ENCODE assay signal across 10 mouse cellular contexts in the genomic region with DNA sequence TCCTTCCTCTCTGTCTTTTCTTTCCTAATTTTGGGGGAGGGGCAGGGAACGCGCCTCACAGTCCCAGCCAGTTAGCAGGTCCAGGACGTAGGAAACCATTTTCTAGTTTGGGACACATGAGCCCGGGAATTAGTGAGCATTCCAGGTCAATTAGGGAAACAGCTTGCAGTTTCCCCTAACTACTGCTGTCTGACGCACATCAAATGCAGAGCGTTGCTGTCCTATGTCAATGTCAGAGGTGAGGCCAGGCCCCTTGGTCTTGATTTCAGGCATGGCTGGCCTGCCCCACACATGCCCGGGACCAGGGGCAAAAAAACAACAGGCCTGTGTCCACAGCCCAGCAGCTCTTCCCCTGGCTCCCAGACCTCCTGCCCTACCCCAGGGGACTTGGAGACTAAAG. TPM values are rescaled to one million over a fixed set of nuclear protein-coding genes. Genes with fewer than 3 reads are reported as not detected.
A peak's percentile ranks its signal among the peaks of the same experiment; 100 is the strongest.
DNase-seq lines count a peak whose midpoint lies in the region; ATAC-seq lines count a peak whose summit lies in the region.
"Had no signal": no experiment of that assay in that cellular context is flagged by ENCODE, and none has a peak within 500 bp of the region (broad histone marks: within the 10 kb centered on the region; RNA-seq: fewer than 3 reads in every experiment).

No protein-coding gene starts in this region.

- peak overlapping the region; percentile 52; the same call in 1 of the 2 replicates for H3K4me2 ChIP-seq in heart, embryonic 14.5 days (ENCODE audit: low read length)
- no peak overlapping the region for H3K4me2 ChIP-seq in lung, embryonic 16.5 days (ENCODE audit: low read depth, low read length)
- peak overlapping the region; percentile 29; the same call in 1 of the 2 replicates for H3K4me2 ChIP-seq in liver, embryonic 15.5 days
- H3K4me2 ChIP-seq in intestine, embryonic 16.5 days (ENCODE audit: low read depth, low read length): no peak overlapping the region
- H3K4me2 ChIP-seq: forebrain, embryonic 13.5 days had no signal

- peak overlapping the region; percentile 81 to 88 for H3K27ac ChIP-seq in heart, embryonic 14.5 days (replicated peaks in 1 of 2; ENCODE audit: control insufficient read depth in 1 of 2, insufficient read depth in 1 of 2, low read depth in 2 of 2, low read length in 2 of 2)
- H3K27ac ChIP-seq in lung, embryonic 16.5 days (ENCODE audit: low read length): no peak overlapping the region
- no peak overlapping the region for H3K27ac ChIP-seq in liver, embryonic 15.5 days (replicated peaks)
- no peak overlapping the region for H3K27ac ChIP-seq in intestine, embryonic 16.5 days (ENCODE audit: low read length)
- H3K27ac ChIP-seq: forebrain, embryonic 13.5 days had no signal

- H3K36me3 ChIP-seq in heart, embryonic 14.5 days (ENCODE audit: control insufficient read depth, insufficient read depth, low read length): no peaks in the 10 kb centered on the region
- H3K36me3 ChIP-seq in lung, embryonic 16.5 days (ENCODE audit: control insufficient read depth, insufficient read depth, low read length): no peaks in the 10 kb centered on the region
- H3K36me3 ChIP-seq in liver, embryonic 15.5 days (replicated peaks): no peaks in the 10 kb centered on the region
- H3K36me3 ChIP-seq in intestine, embryonic 16.5 days (ENCODE audit: control insufficient read depth, insufficient read depth, low read length): no peaks in the 10 kb centered on the region

- intact Hi-C loops in heart, postnatal 14 days (cut with DNase I): no loop called here

- no peak for DNase-seq in heart, postnatal 14 days
- DNase-seq in lung, postnatal 4 days: no peak
- DNase-seq in embryo, embryonic 9.5 days (ENCODE audit: extremely low spot score): peak; percentile 40
- DNase-seq: gastrocnemius, postnatal 10 days had no signal

- no peak overlapping the region for H3K4me3 ChIP-seq in heart, embryonic 14.5 days (ENCODE audit: control insufficient read depth in 1 of 2, insufficient read depth in 1 of 2, low read depth in 1 of 2, low read length in 2 of 2)
- H3K4me3 ChIP-seq in lung, embryonic 16.5 days (ENCODE audit: low read length): no peak overlapping the region
- H3K4me3 ChIP-seq in liver, embryonic 15.5 days (replicated peaks): no peak overlapping the region
- H3K4me3 ChIP-seq in intestine, embryonic 16.5 days (ENCODE audit: low read length): no peak overlapping the region
- H3K4me3 ChIP-seq: forebrain, embryonic 13.5 days had no signal

- WGBS in heart, embryonic 14.5 days: 23% methylated on average over 7 of the region's 7 CpGs
- 46% methylated on average over 7 of the region's 7 CpGs for WGBS in lung, embryonic 16.5 days
- 43% methylated on average over 7 of the region's 7 CpGs for WGBS in liver, embryonic 15.5 days (ENCODE audit: insufficient replicate concordance)
- WGBS in intestine, embryonic 16.5 days: 45% methylated on average over 7 of the region's 7 CpGs

- no peaks in the 10 kb centered on the region for H3K9me3 ChIP-seq in heart, embryonic 14.5 days (ENCODE audit: control insufficient read depth, low read length)
- H3K9me3 ChIP-seq in lung, embryonic 16.5 days (ENCODE audit: control insufficient read depth, low read length): no peaks in the 10 kb centered on the region
- no peaks in the 10 kb centered on the region for H3K9me3 ChIP-seq in liver, embryonic 15.5 days (replicated peaks)
- H3K9me3 ChIP-seq in intestine, embryonic 16.5 days (ENCODE audit: control insufficient read depth, low read length): no peaks in the 10 kb centered on the region
- H3K9me3 ChIP-seq: forebrain, embryonic 13.5 days had no signal

- peaks cover 20 to 27% of the 10 kb centered on the region in 2 experiments for H3K4me1 ChIP-seq in heart, embryonic 14.5 days (ENCODE audit: control insufficient read depth in 2 of 2, insufficient read depth in 2 of 2, low read length in 2 of 2)
- H3K4me1 ChIP-seq in lung, embryonic 16.5 days (replicated peaks; ENCODE audit: control insufficient read depth, insufficient read depth, low read length): peaks cover 18% of the 10 kb centered on the region
- 0 out of 2 replicates have a peak, but pooled peaks cover 4% of the 10 kb centered on the region for H3K4me1 ChIP-seq in liver, embryonic 15.5 days (replicated peaks)
- H3K4me1 ChIP-seq in intestine, embryonic 16.5 days (ENCODE audit: control insufficient read depth, insufficient read depth, low read length): 0 out of 2 replicates have a peak, but pooled peaks cover 4% of the 10 kb centered on the region

- H3K9ac ChIP-seq in heart, embryonic 14.5 days (ENCODE audit: low read length): peak overlapping the region; percentile 40; the same call in 1 of the 2 replicates
- peak overlapping the region; percentile 30; the same call in 1 of the 2 replicates for H3K9ac ChIP-seq in lung, embryonic 16.5 days (ENCODE audit: low read length)
- no peak overlapping the region for H3K9ac ChIP-seq in liver, embryonic 15.5 days
- no peak overlapping the region for H3K9ac ChIP-seq in intestine, embryonic 16.5 days (ENCODE audit: low read depth, low read length)
- H3K9ac ChIP-seq: forebrain, embryonic 13.5 days had no signal

- H3K27me3 ChIP-seq in heart, embryonic 14.5 days (ENCODE audit: control insufficient read depth, insufficient read depth, low read length): no peaks in the 10 kb centered on the region
- no peaks in the 10 kb centered on the region for H3K27me3 ChIP-seq in lung, embryonic 16.5 days (ENCODE audit: control insufficient read depth, insufficient read depth, low read depth, low read length)
- no peaks in the 10 kb centered on the region for H3K27me3 ChIP-seq in liver, embryonic 15.5 days
- H3K27me3 ChIP-seq in intestine, embryonic 16.5 days (replicated peaks; ENCODE audit: control insufficient read depth, insufficient read depth, low read length): no peaks in the 10 kb centered on the region
- H3K27me3 ChIP-seq: forebrain, embryonic 13.5 days had no signal

- ATAC-seq in heart, embryonic 14.5 days (ENCODE audit: insufficient number of reproducible peaks, insufficient read depth, low FRiP score, low read depth): no peak
- no peak for ATAC-seq in lung, embryonic 16.5 days (ENCODE audit: low read depth)
- ATAC-seq in liver, embryonic 15.5 days (ENCODE audit: insufficient read depth): no peak
- no peak for ATAC-seq in intestine, embryonic 16.5 days
- ATAC-seq: CD4-positive, CD25-positive, alpha-beta regulatory T cell, adult 4 months; forebrain, embryonic 13.5 days had no signal

RNA-seq across cellular contexts. Expression of gene Foxl1, which starts 42.4 kb away (rescaled TPM):
- polyA plus RNA-seq in heart, embryonic 14.5 days (2014; fragmentation: Nextera tagmentation; extraction: Ambion mirVana): 0.16 and 0.32 TPM in 2 replicates
- total RNA-seq in heart, postnatal 14 days (2021): under 1 TPM; 0.12 to 0.17 TPM
- 3.1 and 3.3 TPM in 2 replicates for polyA plus RNA-seq in lung, embryonic 16.5 days (2015; fragmentation: Nextera tagmentation; extraction: Ambion mirVana)
- polyA plus RNA-seq in liver, embryonic 15.5 days (2015; fragmentation: Nextera tagmentation; extraction: Ambion mirVana): 0.09 and 0.12 TPM in 2 replicates
- polyA plus RNA-seq in intestine, embryonic 16.5 days (2015; fragmentation: Nextera tagmentation; extraction: Ambion mirVana): 5.2 and 5.8 TPM in 2 replicates
- polyA plus RNA-seq: CD4-positive, CD25-positive, alpha-beta regulatory T cell, adult 4 months had no signal

RNA-seq across cellular contexts. Expression of gene Foxc2, which starts 54.1 kb away (rescaled TPM):
- polyA plus RNA-seq in heart, embryonic 14.5 days (2014; fragmentation: Nextera tagmentation; extraction: Ambion mirVana): 5.9 and 6.4 TPM in 2 replicates
- 1 to 10 TPM; 2.4 to 2.6 TPM for total RNA-seq in heart, postnatal 14 days (2021)
- polyA plus RNA-seq in lung, embryonic 16.5 days (2015; fragmentation: Nextera tagmentation; extraction: Ambion mirVana): 0.58 and 0.62 TPM in 2 replicates
- not detected in 2 replicates for polyA plus RNA-seq in liver, embryonic 15.5 days (2015; fragmentation: Nextera tagmentation; extraction: Ambion mirVana)
- polyA plus RNA-seq in intestine, embryonic 16.5 days (2015; fragmentation: Nextera tagmentation; extraction: Ambion mirVana): 0.20 and 0.22 TPM in 2 replicates
- polyA plus RNA-seq: CD4-positive, CD25-positive, alpha-beta regulatory T cell, adult 4 months had no signal

Comparison
In these comparisons a context has a peak if more than half of its experiments do, and no peak if none do; other contexts are left out.
1. H3K27ac ChIP-seq: peak in heart, embryonic 14.5 days (2 of 2); none in lung, embryonic 16.5 days (single experiment), liver, embryonic 15.5 days (single experiment) and intestine, embryonic 16.5 days (single experiment).
2. H3K4me2 ChIP-seq: peak in heart, embryonic 14.5 days (single experiment) and liver, embryonic 15.5 days (single experiment); none in lung, embryonic 16.5 days (single experiment) and intestine, embryonic 16.5 days (single experiment).
3. H3K9ac ChIP-seq: peak in heart, embryonic 14.5 days (single experiment) and lung, embryonic 16.5 days (single experiment); none in liver, embryonic 15.5 days (single experiment) and intestine, embryonic 16.5 days (single experiment).